Mouse (Mus musculus): ENCODE measurements around the gene Rgsl1. TPM values are rescaled to one million over a fixed set of nuclear protein-coding genes. Genes with fewer than 3 reads are reported as not detected.

Gene Rgsl1
- polyA plus RNA-seq, 1 experiment = not detected

DNA sequence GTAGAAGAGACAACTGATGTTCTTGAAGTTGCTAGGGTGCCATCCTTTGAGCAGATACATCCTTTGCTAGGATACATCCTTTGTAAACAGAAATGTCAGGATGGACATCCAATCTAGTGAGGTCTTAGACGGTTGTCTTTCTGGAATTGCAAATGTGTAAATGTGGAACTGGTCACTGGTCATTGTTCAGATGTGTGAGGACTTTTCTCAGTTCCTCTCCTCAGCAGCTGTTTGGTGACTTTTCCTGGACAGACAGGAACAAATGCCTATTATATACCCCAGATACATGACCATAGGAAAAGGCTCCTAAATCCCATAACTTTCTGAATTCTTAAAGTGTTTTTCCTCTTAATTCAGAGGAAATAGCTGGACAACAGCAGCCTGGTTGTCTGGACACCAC is 76.7 kb downstream of the Rgsl1 start:
- Histone ChIP-seq H3K36me3 (ENCODE audit: control insufficient read depth) (peaks cover 7% of the 10 kb centered on the region), H3K4me3 (replicated peaks) (no peak overlapping the region), H3K9me3 (ENCODE audit: control insufficient read depth, low read length) (no peaks in the 10 kb centered on the region), H3K27me3 (ENCODE audit: control insufficient read depth) (no peaks in the 10 kb centered on the region), H3K4me1 (ENCODE audit: control insufficient read depth) (no peaks in the 10 kb centered on the region)
- no peak for TF ChIP-seq GATA1 (IDR thresholded peaks at IDR 0.05; ENCODE audit: low read length)
- no peak for TF ChIP-seq TAL1 (IDR thresholded peaks at IDR 0.05; ENCODE audit: low read length)

DNA sequence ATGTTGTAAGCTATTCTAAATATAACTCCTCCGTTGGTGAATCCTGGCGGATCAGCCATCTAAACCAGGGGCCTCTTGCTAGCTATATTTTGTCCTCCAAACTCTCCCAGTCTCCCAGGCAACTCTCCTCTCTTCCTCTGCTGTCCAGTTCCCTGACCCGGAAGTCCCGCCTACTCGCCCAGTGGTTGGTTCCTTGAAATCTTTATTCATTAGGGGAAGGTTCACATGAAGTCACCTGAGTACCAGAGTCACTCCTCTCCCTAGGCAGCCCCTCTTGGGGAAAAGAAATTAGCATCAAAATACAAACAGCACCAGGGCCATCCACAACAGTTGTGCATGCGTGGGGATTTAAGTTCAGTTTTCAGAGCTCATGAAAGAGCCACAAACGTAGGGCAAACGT is 77.6 kb downstream of the Rgsl1 start:
- H3K36me3 ChIP-seq (ENCODE audit: control insufficient read depth) = peaks cover 17% of the 10 kb centered on the region
- H3K9me3 ChIP-seq (ENCODE audit: control insufficient read depth, low read length) = no peaks in the 10 kb centered on the region
- no peaks in the 10 kb centered on the region for H3K27me3 ChIP-seq (ENCODE audit: control insufficient read depth)
- H3K4me3 ChIP-seq (replicated peaks) = no peak overlapping the region
- no peaks in the 10 kb centered on the region for H3K4me1 ChIP-seq (ENCODE audit: control insufficient read depth)
- TF ChIP-seq TAL1 (IDR thresholded peaks at IDR 0.05; ENCODE audit: low read length) (no peak), GATA1 (IDR thresholded peaks at IDR 0.05; ENCODE audit: low read length) (no peak)

- no peak for TF ChIP-seq TAL1 (IDR thresholded peaks at IDR 0.05; ENCODE audit: low read length)
- no peak for TF ChIP-seq GATA1 (IDR thresholded peaks at IDR 0.05; ENCODE audit: low read length)
- Histone ChIP-seq H3K9me3 (ENCODE audit: control insufficient read depth, low read length) (no peaks in the 10 kb centered on the region), H3K4me1 (ENCODE audit: control insufficient read depth) (no peaks in the 10 kb centered on the region), H3K27me3 (ENCODE audit: control insufficient read depth) (no peaks in the 10 kb centered on the region), H3K4me3 (replicated peaks) (no peak overlapping the region), H3K36me3 (ENCODE audit: control insufficient read depth) (peaks cover 39% of the 10 kb centered on the region)
Measured at GRCm38 (mm10) chr1:153764136-153764535, 79.8 kb downstream of the Rgsl1 start.

DNA sequence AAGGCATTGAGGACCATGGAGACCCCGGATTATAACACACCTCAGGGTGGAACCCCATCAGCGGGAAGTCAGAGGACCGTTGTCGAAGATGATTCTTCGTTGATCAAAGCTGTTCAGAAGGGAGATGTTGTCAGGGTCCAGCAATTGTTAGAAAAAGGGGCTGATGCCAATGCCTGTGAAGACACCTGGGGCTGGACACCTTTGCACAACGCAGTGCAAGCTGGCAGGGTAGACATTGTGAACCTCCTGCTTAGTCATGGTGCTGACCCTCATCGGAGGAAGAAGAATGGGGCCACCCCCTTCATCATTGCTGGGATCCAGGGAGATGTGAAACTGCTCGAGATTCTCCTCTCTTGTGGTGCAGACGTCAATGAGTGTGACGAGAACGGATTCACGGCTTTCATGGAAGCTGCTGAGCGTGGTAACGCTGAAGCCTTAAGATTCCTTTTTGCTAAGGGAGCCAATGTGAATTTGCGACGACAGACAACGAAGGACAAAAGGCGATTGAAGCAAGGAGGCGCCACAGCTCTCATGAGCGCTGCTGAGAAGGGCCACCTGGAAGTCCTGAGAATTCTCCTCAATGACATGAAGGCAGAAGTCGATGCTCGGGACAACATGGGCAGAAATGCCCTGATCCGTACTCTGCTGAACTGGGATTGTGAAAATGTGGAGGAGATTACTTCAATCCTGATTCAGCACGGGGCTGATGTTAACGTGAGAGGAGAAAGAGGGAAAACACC is 90.0 kb downstream of the Rgsl1 start:
- TF ChIP-seq GATA1 (IDR thresholded peaks at IDR 0.05; ENCODE audit: low read length) = no peak
- no peak for TF ChIP-seq TAL1 (IDR thresholded peaks at IDR 0.05; ENCODE audit: low read length)
- Histone ChIP-seq H3K27me3 (ENCODE audit: control insufficient read depth) (no peaks in the 10 kb centered on the region), H3K9me3 (ENCODE audit: control insufficient read depth, low read length) (no peaks in the 10 kb centered on the region), H3K4me1 (ENCODE audit: control insufficient read depth) (peaks cover 58% of the 10 kb centered on the region), H3K36me3 (ENCODE audit: control insufficient read depth) (peaks cover 53% of the 10 kb centered on the region), H3K4me3 (replicated peaks) (peak overlapping the region; percentile 23)

DNA sequence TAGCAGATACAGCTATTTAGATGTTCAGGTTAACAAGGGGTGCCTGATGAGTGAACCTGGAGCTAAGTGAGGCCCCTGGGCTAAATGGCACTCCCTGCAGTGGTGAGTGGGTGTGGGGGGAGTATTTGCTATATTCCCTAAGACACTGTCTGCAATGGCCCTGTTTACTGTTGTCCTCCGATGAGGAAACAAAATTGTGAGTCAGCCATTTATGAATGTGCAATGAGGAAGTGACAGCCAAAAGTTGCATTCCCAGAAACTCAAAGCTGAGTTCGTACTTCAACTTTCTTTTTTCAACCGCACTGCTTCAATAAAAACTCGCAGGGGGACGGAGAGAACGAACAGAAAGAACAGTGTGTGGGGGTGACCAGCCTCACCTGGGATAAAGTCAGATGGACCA is 91.4 kb downstream of the Rgsl1 start:
- no peak for TF ChIP-seq TAL1 (IDR thresholded peaks at IDR 0.05; ENCODE audit: low read length)
- no peak for TF ChIP-seq GATA1 (IDR thresholded peaks at IDR 0.05; ENCODE audit: low read length)
- H3K36me3 ChIP-seq (ENCODE audit: control insufficient read depth) = peaks cover 42% of the 10 kb centered on the region
- no peaks in the 10 kb centered on the region for H3K9me3 ChIP-seq (ENCODE audit: control insufficient read depth, low read length)
- no peaks in the 10 kb centered on the region for H3K27me3 ChIP-seq (ENCODE audit: control insufficient read depth)
- H3K4me1 ChIP-seq (ENCODE audit: control insufficient read depth) = peaks cover 69% of the 10 kb centered on the region
- peak overlapping the region; percentile 69 for H3K4me3 ChIP-seq (replicated peaks)

DNA sequence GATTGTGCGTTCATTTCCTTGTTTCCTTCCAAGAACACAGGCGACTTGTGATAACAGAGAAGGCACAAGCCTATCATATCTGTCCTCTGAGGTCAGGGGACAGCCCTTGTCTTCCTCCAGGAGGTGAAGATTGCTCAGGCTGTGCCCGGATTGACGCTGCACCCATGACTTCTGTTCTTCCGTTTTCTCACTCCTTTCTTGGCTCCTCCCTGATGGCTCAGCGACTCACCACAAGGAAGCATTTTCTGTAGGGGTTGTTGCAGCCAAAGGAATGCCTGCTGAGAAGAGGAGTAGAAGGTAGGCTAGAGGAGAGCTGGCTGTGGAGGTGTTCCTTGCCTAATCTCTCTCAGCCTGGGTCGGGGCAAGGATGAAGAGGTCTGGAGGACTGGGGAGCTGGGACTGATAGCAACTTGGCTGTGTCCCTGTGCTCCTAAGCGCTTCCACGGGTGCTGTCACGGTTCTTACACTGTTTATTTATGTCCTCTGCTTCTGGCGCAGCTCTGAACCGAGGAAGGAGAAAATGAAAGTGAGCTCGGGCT is 92.1 kb downstream of the Rgsl1 start:
- TF ChIP-seq TAL1 (IDR thresholded peaks at IDR 0.05; ENCODE audit: low read length) (no peak), GATA1 (IDR thresholded peaks at IDR 0.05; ENCODE audit: low read length) (no peak)
- H3K4me3 ChIP-seq (replicated peaks) = peak overlapping the region; percentile 69
- H3K27me3 ChIP-seq (ENCODE audit: control insufficient read depth) = no peaks in the 10 kb centered on the region
- no peaks in the 10 kb centered on the region for H3K9me3 ChIP-seq (ENCODE audit: control insufficient read depth, low read length)
- H3K36me3 ChIP-seq (ENCODE audit: control insufficient read depth) = peaks cover 42% of the 10 kb centered on the region
- peaks cover 72% of the 10 kb centered on the region for H3K4me1 ChIP-seq (ENCODE audit: control insufficient read depth)

DNA sequence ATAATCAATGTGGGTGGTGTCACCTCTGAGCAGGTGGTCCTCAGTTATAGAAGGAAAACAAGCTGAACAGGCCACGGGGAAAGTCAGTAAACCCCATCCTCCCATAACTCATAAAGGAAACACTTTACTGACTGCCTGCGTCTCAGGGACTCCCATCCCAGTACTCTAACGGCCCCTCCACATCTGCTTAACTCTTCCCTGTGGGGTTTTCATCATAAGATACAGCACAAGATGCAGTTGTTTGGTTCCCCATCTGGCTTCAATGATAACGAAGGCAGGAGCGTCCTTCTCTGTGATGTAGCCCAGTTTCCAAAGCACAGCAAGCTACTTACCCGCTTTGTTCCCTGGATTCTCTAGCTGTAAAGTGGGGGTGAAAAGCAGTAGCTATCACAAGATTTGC is 93.9 kb downstream of the Rgsl1 start:
- no peaks in the 10 kb centered on the region for H3K9me3 ChIP-seq (ENCODE audit: control insufficient read depth, low read length)
- H3K4me3 ChIP-seq (replicated peaks) = peak overlapping the region; percentile 65
- H3K27me3 ChIP-seq (ENCODE audit: control insufficient read depth) = no peaks in the 10 kb centered on the region; the same call in 1 of the 2 replicates
- peaks cover 70% of the 10 kb centered on the region for H3K4me1 ChIP-seq (ENCODE audit: control insufficient read depth)
- TF ChIP-seq GATA1 (IDR thresholded peaks at IDR 0.05; ENCODE audit: low read length) = no peak
- TF ChIP-seq TAL1 (IDR thresholded peaks at IDR 0.05; ENCODE audit: low read length) = peak; percentile 69
- peaks cover 26% of the 10 kb centered on the region for H3K36me3 ChIP-seq (ENCODE audit: control insufficient read depth)

DNA sequence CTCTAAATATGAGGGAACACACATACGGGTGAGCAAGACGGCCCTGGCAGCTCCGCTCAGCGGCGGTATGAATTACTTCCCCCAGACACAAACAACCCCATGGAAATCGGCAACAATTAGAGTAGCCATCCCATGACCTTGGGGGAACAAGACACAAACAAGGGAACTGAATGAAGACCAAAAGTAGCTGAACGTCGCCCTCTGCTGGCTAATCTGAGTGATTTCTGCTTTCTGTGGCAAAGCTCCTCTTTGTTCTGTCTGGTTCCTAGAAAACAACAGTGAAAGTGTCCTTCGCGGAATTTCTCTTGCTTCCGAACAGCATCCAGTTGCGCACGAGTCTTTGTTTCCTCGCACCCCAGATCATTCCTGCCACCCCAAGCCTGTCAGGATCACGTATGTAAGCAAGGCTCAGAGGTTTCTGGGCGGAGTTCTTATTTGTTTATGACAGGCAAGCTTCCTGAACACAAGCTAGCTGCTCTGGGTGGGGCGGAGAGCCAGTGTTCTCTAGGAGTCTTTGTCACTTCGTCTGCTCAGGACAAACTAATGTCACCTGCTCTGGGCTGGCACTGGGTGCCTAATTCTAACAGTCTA is 94.6 kb downstream of the Rgsl1 start, which contains the start of gene Rnasel:
Gene Rnasel (plus strand): TSS at position 216 of the 591 bp plus-strand sequence.
- Histone ChIP-seq H3K27me3 (ENCODE audit: control insufficient read depth) (no peaks in the 10 kb centered on the region; the same call in 1 of the 2 replicates), H3K4me1 (ENCODE audit: control insufficient read depth) (peaks cover 66% of the 10 kb centered on the region), H3K36me3 (ENCODE audit: control insufficient read depth) (peaks cover 19% of the 10 kb centered on the region), H3K9me3 (ENCODE audit: control insufficient read depth, low read length) (no peaks in the 10 kb centered on the region), H3K4me3 (replicated peaks) (peak within 1 kb of the TSS; percentile 65)
- no peak for TF ChIP-seq TAL1 (IDR thresholded peaks at IDR 0.05; ENCODE audit: low read length)
- no peak for TF ChIP-seq GATA1 (IDR thresholded peaks at IDR 0.05; ENCODE audit: low read length)

DNA sequence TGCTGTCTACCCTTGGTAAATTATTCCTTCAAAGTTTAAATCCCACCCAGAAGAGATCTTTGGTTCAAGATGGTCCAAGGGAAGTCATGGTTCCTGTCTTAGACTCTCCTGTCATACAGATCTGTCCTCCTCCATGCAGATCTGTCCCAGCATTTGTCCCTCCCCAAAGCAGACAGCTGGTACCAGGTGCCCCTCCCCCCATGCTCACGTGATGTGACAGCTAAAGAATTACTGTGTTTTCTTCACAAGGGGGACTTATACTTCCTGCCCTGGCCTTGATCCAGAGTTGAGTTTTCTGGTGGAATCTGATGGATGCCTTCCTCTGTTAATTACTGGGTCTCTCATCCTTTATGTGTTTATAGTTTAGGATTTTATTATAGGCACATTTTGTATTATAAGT is 95.4 kb downstream of the Rgsl1 start:
- Histone ChIP-seq H3K4me1 (ENCODE audit: control insufficient read depth) (peaks cover 58% of the 10 kb centered on the region), H3K4me3 (replicated peaks) (peak overlapping the region; percentile 65), H3K9me3 (ENCODE audit: control insufficient read depth, low read length) (no peaks in the 10 kb centered on the region), H3K36me3 (ENCODE audit: control insufficient read depth) (peaks cover 11% of the 10 kb centered on the region), H3K27me3 (ENCODE audit: control insufficient read depth) (no peaks in the 10 kb centered on the region; the same call in 1 of the 2 replicates)
- TF ChIP-seq TAL1 (IDR thresholded peaks at IDR 0.05; ENCODE audit: low read length) = no peak
